Mouse (Mus musculus) stomach, embryonic 15.5 days (tissue): ENCODE data around the gene Fam107b. TPM values are rescaled to one million over a fixed set of nuclear protein-coding genes. Genes with fewer than 3 reads are reported as not detected.

Experiments
- ATAC-seq: fragments of 200-750 bp; cut with Nextera tagmentation; 2 replicates; pipeline ENCODE4 v1.8.0; 2017; ENCODE audit warnings: low read depth, moderate number of reproducible peaks, moderate TSS enrichment; ENCODE audit not compliant: insufficient read depth, low FRiP score
- H3K27ac ChIP-seq: fragments of 300-500 bp; sonication (generic); 2 replicates; pipeline ENCODE4 v1.5.1; 2015; ENCODE audit warnings: mild to moderate bottlenecking, inconsistent platforms
- H3K27me3 ChIP-seq: fragments of 300-500 bp; sonication (generic); replicated peaks from 2 replicates; pipeline ENCODE4 v1.6.1; 2015; ENCODE audit warnings: inconsistent platforms
- H3K36me3 ChIP-seq: fragments of 300-500 bp; sonication (generic); 2 replicates; pipeline ENCODE4 v1.6.1; 2015; ENCODE audit warnings: inconsistent platforms
- H3K4me1 ChIP-seq: fragments of 300-500 bp; sonication (generic); 2 replicates; pipeline ENCODE4 v1.6.1; 2015; ENCODE audit warnings: inconsistent platforms
- H3K4me2 ChIP-seq: fragments of 300-500 bp; sonication (generic); 2 replicates; pipeline ENCODE4 v1.6.1; 2015; ENCODE audit warnings: mild to moderate bottlenecking, inconsistent platforms
- H3K4me3 ChIP-seq: fragments of 300-500 bp; sonication (generic); replicated peaks from 2 replicates; pipeline ENCODE4 v1.5.1; 2015; ENCODE audit warnings: inconsistent platforms
- H3K9ac ChIP-seq: fragments of 300-500 bp; sonication (generic); 2 replicates; pipeline ENCODE4 v1.6.1; 2015; ENCODE audit warnings: inconsistent platforms
- H3K9me3 ChIP-seq: fragments of 300-500 bp; sonication (generic); 2 replicates; pipeline ENCODE4 v1.6.1; 2016; ENCODE audit warnings: inconsistent platforms
- WGBS: fragments of 180-500 bp; shearing (Covaris S2); methylation state at CpG from one replicate; pipeline ENCODE4 v1.1.7; 2015; 5-methylcytosine and 5-hydroxymethylcytosine counted together
- polyA plus RNA-seq: library from polyadenylated mRNA; unstranded; fragments of >200 nt; fragmentation: Nextera tagmentation; extraction: Ambion mirVana; gene quantifications from 2 replicates; pipeline ENCODE4 v1.2.1, GENCODE M21; 2015

Fam107b gene
- polyA plus RNA-seq, 1 experiment from 2014 or later = 36.4 TPM

GRCm38 (mm10) chr2:3579316-3579902 lies 9.1 kb downstream of the Fam107b start:
- WGBS = 73% methylated on average over 2 of the region's 2 CpGs

DNA sequence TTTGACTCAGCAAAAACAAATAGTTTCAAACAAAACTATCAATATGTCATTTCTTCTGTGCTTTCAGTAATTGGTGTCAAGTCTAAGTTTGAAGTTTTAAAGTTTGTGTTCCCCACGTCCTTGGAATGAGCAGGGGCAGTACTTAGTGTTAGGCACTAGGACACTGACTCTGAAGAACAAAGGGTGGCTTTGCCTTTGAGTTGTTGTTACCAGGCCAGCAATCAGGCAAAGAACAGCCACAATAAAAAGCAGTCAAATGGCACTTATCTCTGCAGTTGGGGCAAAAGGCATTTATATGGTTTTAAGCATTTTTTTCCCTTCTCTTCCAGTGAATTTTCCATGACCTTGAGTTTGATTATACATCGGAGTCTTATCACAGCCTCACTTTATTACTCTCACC lies 12.5 kb downstream of the Fam107b start:
- no peaks in the 10 kb centered on the region for H3K27me3 ChIP-seq
- no peak overlapping the region for H3K9ac ChIP-seq
- no peak overlapping the region for H3K4me2 ChIP-seq
- H3K36me3 ChIP-seq = no peaks in the 10 kb centered on the region
- H3K4me3 ChIP-seq = no peak overlapping the region
- 64% methylated on average over 2 of the region's 2 CpGs for WGBS
- no peak for ATAC-seq
- H3K27ac ChIP-seq = no peak overlapping the region
- no peaks in the 10 kb centered on the region for H3K4me1 ChIP-seq
- no peaks in the 10 kb centered on the region for H3K9me3 ChIP-seq

More at GRCm38 (mm10) chr2:3579316-3579902, 9.1 kb downstream of the Fam107b start:
- H3K4me1 ChIP-seq = no peaks in the 10 kb centered on the region
- H3K4me3 ChIP-seq = no peak overlapping the region
- no peaks in the 10 kb centered on the region for H3K36me3 ChIP-seq
- H3K27ac ChIP-seq = no peak overlapping the region
- H3K9ac ChIP-seq = no peak overlapping the region
- no peak for ATAC-seq
- H3K27me3 ChIP-seq = no peaks in the 10 kb centered on the region
- H3K4me2 ChIP-seq = no peak overlapping the region
- no peaks in the 10 kb centered on the region for H3K9me3 ChIP-seq

DNA sequence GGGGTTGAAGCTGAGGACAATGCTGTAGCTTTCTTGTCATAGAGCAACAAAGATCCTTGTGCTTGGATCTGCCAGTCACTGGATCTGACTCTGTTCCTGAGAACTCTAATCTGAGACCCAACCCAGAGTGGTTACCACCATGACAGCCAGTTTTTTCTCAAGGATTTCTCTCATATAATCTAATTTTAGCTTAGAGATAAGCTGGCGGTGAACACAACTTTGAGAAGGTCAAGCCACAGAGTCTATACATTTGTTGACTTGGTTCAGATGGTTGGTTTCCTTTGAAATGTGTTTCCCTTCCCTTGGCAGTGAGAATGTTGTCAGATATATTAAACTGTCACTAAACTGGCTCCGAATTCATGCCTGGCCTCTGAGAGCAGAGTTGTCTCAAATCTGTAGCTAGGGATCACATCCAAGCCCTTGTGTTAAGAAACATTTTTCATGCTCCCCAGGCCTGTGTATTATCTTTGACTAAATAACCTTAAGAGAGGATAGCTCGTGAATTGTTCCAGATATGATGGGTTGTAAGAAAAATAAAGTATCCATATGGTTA lies 15.0 kb downstream of the Fam107b start:
- Histone ChIP-seq H3K27ac (no peak overlapping the region), H3K9ac (no peak overlapping the region), H3K4me1 (no peaks in the 10 kb centered on the region), H3K27me3 (no peaks in the 10 kb centered on the region), H3K9me3 (no peaks in the 10 kb centered on the region), H3K4me3 (no peak overlapping the region), H3K4me2 (no peak overlapping the region), H3K36me3 (no peaks in the 10 kb centered on the region)
- ATAC-seq = no peak
- 54% methylated on average over 3 of the region's 3 CpGs for WGBS

DNA sequence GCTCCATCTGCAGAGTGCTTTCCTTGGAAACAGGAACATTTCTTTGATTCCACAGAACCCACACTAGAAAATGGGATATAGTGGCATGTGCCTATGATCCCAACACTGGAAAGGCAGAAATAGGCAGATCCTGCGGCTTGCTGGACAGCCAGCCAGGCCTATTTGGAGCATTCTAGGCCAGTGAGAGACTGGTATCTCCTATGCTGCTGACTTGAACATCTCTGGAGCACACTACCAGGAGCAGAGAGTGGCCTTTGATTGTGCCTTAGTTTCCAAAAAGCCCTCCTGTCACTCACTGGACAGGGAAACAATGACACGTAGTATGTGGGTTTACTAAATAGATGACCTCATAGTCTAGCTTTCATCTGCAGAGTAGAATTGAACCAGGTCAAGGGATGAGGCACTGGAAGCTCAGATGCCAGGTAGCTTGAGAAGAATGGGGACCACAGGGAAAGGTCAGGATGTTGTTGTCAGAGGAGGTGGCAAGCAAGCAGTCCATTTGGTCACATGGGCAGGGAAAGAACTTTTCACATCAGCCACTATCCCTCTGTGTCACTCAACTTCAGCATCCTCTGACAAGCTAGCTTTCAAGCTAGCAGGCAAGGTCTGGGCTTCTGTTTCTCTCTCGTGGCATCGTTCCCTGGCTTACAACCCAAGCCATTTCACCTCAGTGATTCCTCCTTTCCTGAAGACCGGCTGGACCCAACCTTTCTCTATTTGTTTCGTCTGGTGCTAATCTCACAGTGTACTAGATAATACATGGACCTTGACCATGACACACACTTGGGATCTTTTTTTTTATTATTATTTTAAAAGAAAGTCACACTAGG lies 20.0 kb downstream of the Fam107b start:
- Histone ChIP-seq H3K36me3 (no peaks in the 10 kb centered on the region), H3K27ac (no peak overlapping the region), H3K9ac (no peak overlapping the region), H3K4me3 (no peak overlapping the region), H3K27me3 (no peaks in the 10 kb centered on the region), H3K9me3 (no peaks in the 10 kb centered on the region), H3K4me2 (no peak overlapping the region), H3K4me1 (no peaks in the 10 kb centered on the region)
- ATAC-seq = no peak
- WGBS = 87% methylated on average over 6 of the region's 6 CpGs

GRCm38 (mm10) chr2:3590916-3591197 lies 20.6 kb downstream of the Fam107b start:
- H3K36me3 ChIP-seq = no peaks in the 10 kb centered on the region
- no peak for ATAC-seq
- H3K9ac ChIP-seq = no peak overlapping the region
- 97% methylated on average over 1 of the region's 1 CpGs for WGBS
- H3K27ac ChIP-seq = no peak overlapping the region
- H3K27me3 ChIP-seq = no peaks in the 10 kb centered on the region
- H3K4me3 ChIP-seq = no peak overlapping the region
- H3K4me2 ChIP-seq = no peak overlapping the region
- H3K9me3 ChIP-seq = no peaks in the 10 kb centered on the region
- H3K4me1 ChIP-seq = no peaks in the 10 kb centered on the region

GRCm38 (mm10) chr2:3594663-3595318 lies 24.5 kb downstream of the Fam107b start:
- no peak for ATAC-seq
- H3K4me3 ChIP-seq = no peak overlapping the region
- no peaks in the 10 kb centered on the region for H3K36me3 ChIP-seq
- 59% methylated on average over 2 of the region's 2 CpGs for WGBS
- no peak overlapping the region for H3K27ac ChIP-seq
- H3K27me3 ChIP-seq = no peaks in the 10 kb centered on the region
- H3K4me1 ChIP-seq = no peaks in the 10 kb centered on the region
- H3K9me3 ChIP-seq = no peaks in the 10 kb centered on the region
- H3K9ac ChIP-seq = no peak overlapping the region
- H3K4me2 ChIP-seq = no peak overlapping the region

GRCm38 (mm10) chr2:3600421-3600820 lies 30.1 kb downstream of the Fam107b start:
- H3K4me1 ChIP-seq = no peaks in the 10 kb centered on the region
- no peaks in the 10 kb centered on the region for H3K9me3 ChIP-seq
- ATAC-seq = no peak
- H3K9ac ChIP-seq = no peak overlapping the region
- H3K4me3 ChIP-seq = no peak overlapping the region
- no peaks in the 10 kb centered on the region for H3K36me3 ChIP-seq
- 56% methylated on average over 3 of the region's 3 CpGs for WGBS
- H3K27me3 ChIP-seq = no peaks in the 10 kb centered on the region
- no peak overlapping the region for H3K4me2 ChIP-seq
- no peak overlapping the region for H3K27ac ChIP-seq

DNA sequence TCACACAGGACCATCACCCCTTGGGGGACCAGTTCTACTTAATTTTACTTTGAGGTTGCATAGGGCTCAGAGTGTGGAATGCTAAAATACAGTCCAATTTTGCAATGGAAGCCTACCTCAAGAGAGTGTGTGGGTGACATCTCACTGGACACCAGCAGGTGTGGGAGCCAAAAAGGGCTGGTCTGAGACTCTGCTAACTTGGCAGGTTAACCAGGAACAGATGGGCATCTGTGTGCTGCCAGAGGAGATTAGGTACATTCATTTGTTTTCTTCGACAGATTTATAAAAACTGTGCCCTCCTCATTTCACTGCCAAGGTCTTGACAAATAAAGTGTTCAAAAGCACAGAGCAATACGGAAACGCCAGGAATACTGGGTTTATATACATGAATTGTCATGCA lies 32.3 kb downstream of the Fam107b start:
- Histone ChIP-seq H3K4me2 (no peak overlapping the region), H3K4me3 (no peak overlapping the region), H3K9me3 (no peaks in the 10 kb centered on the region), H3K27me3 (no peaks in the 10 kb centered on the region), H3K4me1 (no peaks in the 10 kb centered on the region), H3K36me3 (no peaks in the 10 kb centered on the region), H3K27ac (no peak overlapping the region), H3K9ac (no peak overlapping the region)
- 89% methylated on average over 3 of the region's 3 CpGs for WGBS
- ATAC-seq = no peak

DNA sequence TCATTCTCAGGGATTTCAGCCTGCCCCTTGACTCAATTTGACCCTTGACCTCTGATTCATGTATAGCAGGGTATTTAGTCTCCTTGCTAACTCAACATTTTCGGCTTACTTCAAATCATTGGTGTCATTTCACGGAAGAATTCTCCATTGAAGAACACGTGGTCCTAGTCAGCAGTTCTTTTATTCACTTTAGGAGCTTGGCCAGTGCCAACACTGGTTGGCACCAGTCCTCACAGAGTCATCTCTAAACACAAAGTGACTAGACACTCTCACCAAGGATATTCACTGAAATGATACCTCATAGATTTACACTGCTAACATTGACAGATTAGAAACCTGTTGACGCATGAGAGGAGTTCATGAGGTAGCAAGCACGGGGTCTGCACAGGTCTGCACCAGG lies 32.9 kb downstream of the Fam107b start:
- ATAC-seq = no peak
- 82% methylated on average over 5 of the region's 5 CpGs for WGBS
- Histone ChIP-seq H3K27me3 (no peaks in the 10 kb centered on the region), H3K9me3 (no peaks in the 10 kb centered on the region), H3K27ac (no peak overlapping the region), H3K4me2 (no peak overlapping the region), H3K4me3 (no peak overlapping the region), H3K36me3 (no peaks in the 10 kb centered on the region), H3K4me1 (no peaks in the 10 kb centered on the region), H3K9ac (no peak overlapping the region)

DNA sequence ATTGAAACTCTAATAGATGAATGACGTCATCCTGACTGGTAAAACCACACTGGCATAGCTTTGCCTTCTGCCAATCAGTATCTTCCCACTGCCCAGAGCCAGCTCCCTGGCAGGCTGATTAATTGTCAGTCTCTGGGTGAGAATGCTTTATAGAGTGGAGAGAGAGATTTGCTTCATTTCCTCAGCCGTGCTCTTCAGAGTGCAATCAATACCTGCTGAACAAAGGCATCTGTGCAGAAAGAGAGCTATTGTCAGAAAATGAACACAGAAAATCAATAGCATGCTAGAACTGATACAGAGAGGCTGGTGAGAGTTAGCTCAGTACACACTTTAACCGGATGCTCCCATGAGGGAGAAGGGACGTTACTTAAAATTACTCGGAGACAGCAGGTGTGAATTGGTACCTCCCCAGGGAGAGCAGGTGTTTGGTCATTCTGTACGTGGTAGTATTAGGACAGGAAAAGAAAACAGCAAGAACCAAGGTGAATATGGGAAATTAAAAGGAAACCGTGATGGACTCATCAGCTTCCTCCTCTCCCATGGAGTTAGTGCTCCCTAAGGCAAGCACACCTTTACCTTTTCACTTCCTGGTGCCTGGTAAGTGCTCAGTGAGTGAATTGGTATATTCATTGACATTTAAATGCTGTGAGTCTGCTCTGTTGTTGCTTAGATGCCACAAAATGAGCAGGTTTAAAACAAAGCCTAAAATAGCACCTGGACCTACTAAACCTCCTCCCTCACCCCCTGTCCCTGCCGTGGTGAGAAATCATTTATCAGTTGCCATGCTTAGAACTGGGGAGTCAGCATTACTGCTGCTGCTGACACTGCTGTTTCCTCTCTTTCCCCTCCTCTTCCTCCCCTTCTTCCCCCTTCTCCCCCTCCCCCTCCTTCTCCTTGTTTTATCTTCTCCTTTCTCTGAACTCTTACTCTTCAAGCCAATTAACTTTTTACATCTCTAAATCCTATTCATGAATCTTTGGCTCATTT lies 38.9 kb downstream of the Fam107b start:
- no peak overlapping the region for H3K27ac ChIP-seq
- H3K4me2 ChIP-seq = no peak overlapping the region
- H3K36me3 ChIP-seq = no peaks in the 10 kb centered on the region
- no peak overlapping the region for H3K4me3 ChIP-seq
- H3K4me1 ChIP-seq = no peaks in the 10 kb centered on the region
- H3K27me3 ChIP-seq = no peaks in the 10 kb centered on the region
- no peak overlapping the region for H3K9ac ChIP-seq
- H3K9me3 ChIP-seq = no peaks in the 10 kb centered on the region
- WGBS = 36% methylated on average over 8 of the region's 8 CpGs
- ATAC-seq = no peak

GRCm38 (mm10) chr2:3618446-3618845 lies 48.2 kb downstream of the Fam107b start:
- WGBS = 89% methylated on average over 1 of the region's 1 CpGs
- Histone ChIP-seq H3K27me3 (no peaks in the 10 kb centered on the region), H3K36me3 (no peaks in the 10 kb centered on the region), H3K27ac (no peak overlapping the region), H3K4me1 (no peaks in the 10 kb centered on the region), H3K4me2 (no peak overlapping the region), H3K4me3 (no peak overlapping the region), H3K9me3 (no peaks in the 10 kb centered on the region), H3K9ac (no peak overlapping the region)
- no peak for ATAC-seq
